Mouse (Mus musculus) intestine, embryonic 16.5 days (tissue): ENCODE measurements around the gene Gm21961. TPM values are rescaled to one million over a fixed set of nuclear protein-coding genes. Genes with fewer than 3 reads are reported as not detected.

Source experiments
- polyA plus RNA-seq: library from polyadenylated mRNA; unstranded; fragments of >200 nt; fragmentation: Nextera tagmentation; extraction: Ambion mirVana; gene quantifications from 2 replicates; pipeline ENCODE4 v1.2.1, GENCODE M21; 2015

Gm21961 gene
- polyA plus RNA-seq, 1 experiment from 2014 or later: not detected

Other genes starting within 250 kb of the Gm21961 start
- gene Gm21798, start 197.2 kb downstream of the Gm21961 start, polyA plus RNA-seq: not detected in 2 replicates